Mouse (Mus musculus) gastrocnemius, postnatal 10 days (tissue): ENCODE data around the gene Rslcan18. TPM values are rescaled to one million over a fixed set of nuclear protein-coding genes. Genes with fewer than 3 reads are reported as not detected.

Experiments used
- total RNA-seq, 2 experiments: library from RNA; stranded (reverse); gene quantifications; 2 replicates each; pipeline ENCODE4 v1.2.3; 2021

The Rslcan18 gene
- total RNA-seq, 2 experiments from 2014 or later = 0.38 to 0.56 TPM

Other genes with a start within 250 kb of the Rslcan18 start
- under 1 TPM; 0.56 to 0.63 TPM for gene Gm10767, start 211.3 kb downstream of the Rslcan18 start, total RNA-seq
- gene Zfp712, start 55.1 kb downstream of the Rslcan18 start, total RNA-seq = 1 to 10 TPM in 1 of 2 experiments, under 1 TPM in 1; 0.92 to 1.5 TPM
- 1 to 10 TPM; 1.5 to 1.6 TPM for gene Zfp708, start 18.3 kb downstream of the Rslcan18 start, total RNA-seq
- 1 to 10 TPM; 1.1 to 2.1 TPM for gene Gm28557, start 7.7 kb downstream of the Rslcan18 start, total RNA-seq
- gene Zfp759, start 5.4 kb upstream of the Rslcan18 start, total RNA-seq = 1 to 10 TPM; 3.6 TPM
- 1 to 10 TPM; 1.4 to 2.1 TPM for gene Rsl1, start 56.9 kb upstream of the Rslcan18 start, total RNA-seq
- under 1 TPM; 0.66 to 0.72 TPM for gene Zfp455, start 78.2 kb upstream of the Rslcan18 start, total RNA-seq
- gene Zfp458, start 162.2 kb upstream of the Rslcan18 start, total RNA-seq = 1 to 10 TPM; 1.9 to 2.3 TPM
- gene Zfp457, start 190.2 kb upstream of the Rslcan18 start, total RNA-seq = 1 to 10 TPM; 1.4 to 1.7 TPM
- gene Zfp595, start 216.3 kb upstream of the Rslcan18 start, total RNA-seq = 1 to 10 TPM; 1.5 to 2.0 TPM
- gene Gm28044, start 244.3 kb upstream of the Rslcan18 start, total RNA-seq = under 1 TPM in 1 of 2 experiments, not detected in 1; 0.77 TPM
- gene Zfp953, start 244.3 kb upstream of the Rslcan18 start, total RNA-seq = 1 to 10 TPM; 1.1 to 1.2 TPM